Mouse (Mus musculus): ENCODE data around the gene Tmeff1.

DNA sequence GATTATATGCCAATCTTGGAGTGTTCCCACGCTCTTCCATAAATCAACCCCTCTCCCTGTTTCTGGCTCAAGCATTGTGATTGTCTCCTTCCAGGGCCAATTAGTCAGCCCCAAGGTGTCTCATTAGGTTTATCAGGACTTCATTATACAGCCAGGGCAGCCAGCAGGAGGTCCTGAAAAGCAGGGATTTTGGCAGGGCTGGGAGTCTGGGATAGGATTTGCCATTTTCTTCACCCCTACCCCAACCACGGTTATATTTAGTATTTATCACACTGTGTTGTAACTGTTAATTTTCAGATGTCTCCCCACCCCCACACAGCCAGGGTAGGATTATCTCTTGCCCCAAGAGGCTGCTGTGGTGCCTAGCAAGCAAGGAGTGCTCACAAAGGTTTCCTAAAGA, 3.8 kb upstream of the Tmeff1 start:
- TF ChIP-seq CTCF (IDR thresholded peaks at IDR 0.05; ENCODE audit: extremely low read depth, insufficient read depth, low read length) (no peak), POLR2A (IDR thresholded peaks at IDR 0.05; ENCODE audit: extremely low read depth, insufficient read depth, low read length) (no peak)

All from cortical plate, adult 2 months (tissue).